In genomic region chr11:119720101-119721048, GRCm38 (mm10) we compare ENCODE assay signal across 10 mouse cellular contexts.
DNase-seq lines count a peak whose midpoint lies in the region; ATAC-seq and TF ChIP-seq lines count a peak whose summit lies in the region.
"Had no signal": no experiment of that assay in that cellular context is flagged by ENCODE, and none has a peak within 500 bp of the region (broad histone marks: within the 10 kb centered on the region; RNA-seq: fewer than 3 reads in every experiment).

No protein-coding gene starts in this region.

- 38% methylated on average over 9 of the region's 9 CpGs for WGBS in lung, adult 2 months
- WGBS in hindbrain, embryonic 12.5 days = 84% methylated on average over 9 of the region's 9 CpGs

- no peak for TF ChIP-seq CTCF in lung, adult 2 months (IDR thresholded peaks at IDR 0.05; ENCODE audit: insufficient read depth, low read length)

- H3K27ac ChIP-seq in hindbrain, embryonic 12.5 days = no peak overlapping the region

- DNase-seq in urinary bladder, postnatal 14 days (ENCODE audit: low spot score) = peak; percentile 24
- no peak for DNase-seq in urinary bladder, postnatal 10 days (ENCODE audit: low spot score)
- peak; percentile 76 for DNase-seq in heart, adult 8-10 months (ENCODE audit: low spot score)
- DNase-seq in lung, adult 2 months = peak; percentile 32
- no peak for DNase-seq in left cerebral cortex, postnatal 25 days (ENCODE audit: low spot score in 2 of 2)
- no peak for DNase-seq in spleen, postnatal 10 days (ENCODE audit: low spot score in 2 of 2)
- DNase-seq: kidney, adult 8-10 months; liver, postnatal 0 days; right cerebral cortex, postnatal 4 days had no signal

- peaks cover 14% of the 10 kb centered on the region for H3K4me1 ChIP-seq in lung, adult 2 months (ENCODE audit: control insufficient read depth, insufficient read depth, low read length)
- peaks cover 5% of the 10 kb centered on the region; the same call in 1 of the 2 replicates for H3K4me1 ChIP-seq in hindbrain, embryonic 12.5 days

- no peak overlapping the region for H3K9ac ChIP-seq in hindbrain, embryonic 12.5 days
- H3K9ac ChIP-seq: liver, postnatal 0 days had no signal

- no peaks in the 10 kb centered on the region for H3K27me3 ChIP-seq in hindbrain, embryonic 12.5 days

- no peak for ATAC-seq in hindbrain, embryonic 12.5 days (ENCODE audit: low FRiP score)
- ATAC-seq: liver, postnatal 0 days had no signal

- no peak for TF ChIP-seq POLR2A in lung, adult 2 months (IDR thresholded peaks at IDR 0.05; ENCODE audit: borderline replicate concordance, extremely low read depth, low read depth, low read length)

- peaks cover 7% of the 10 kb centered on the region for H3K36me3 ChIP-seq in hindbrain, embryonic 12.5 days

- H3K4me3 ChIP-seq in lung, adult 2 months (replicated peaks; ENCODE audit: extremely low read depth, low read depth, low read length) = no peak overlapping the region
- H3K4me3 ChIP-seq in hindbrain, embryonic 12.5 days = no peak overlapping the region

- no peak overlapping the region for H3K4me2 ChIP-seq in hindbrain, embryonic 12.5 days (replicated peaks)

- intact Hi-C loops in left cerebral cortex, postnatal 25 days (cut with DNase I) = no loop called here

- no peaks in the 10 kb centered on the region for H3K9me3 ChIP-seq in hindbrain, embryonic 12.5 days (replicated peaks)

Comparison
In these comparisons a context has a peak if more than half of its experiments do, and no peak if none do; other contexts are left out.
1. DNase-seq: peak in urinary bladder, postnatal 14 days (single experiment), heart, adult 8-10 months (single experiment) and lung, adult 2 months (single experiment); none in urinary bladder, postnatal 10 days (single experiment), left cerebral cortex, postnatal 25 days (0 of 2) and spleen, postnatal 10 days (0 of 2).